Mouse (Mus musculus) bone marrow, adult 2 months (tissue): ENCODE results near the gene Tpcn1.

ENCODE experiments used
- CTCF ChIP-seq: fragments of 200-500 bp; IDR thresholded peaks from 2 replicates; pipeline ENCODE4 v1.5.1; 2011; ENCODE audit warnings: low read length, control low read depth; ENCODE audit not compliant: control insufficient read depth, insufficient read depth
- POLR2A ChIP-seq: fragments of 200-500 bp; IDR thresholded peaks from 2 replicates; pipeline ENCODE4 v1.6.1; 2011; ENCODE audit warnings: low read depth, mild to moderate bottlenecking, control low read depth, low read length, borderline replicate concordance; ENCODE audit not compliant: control insufficient read depth

GRCm38 (mm10) chr5:120619201-120619600 lies 30.7 kb upstream of the Tpcn1 start:
- TF ChIP-seq CTCF (peak; percentile 97), POLR2A (no peak)
